Mouse (Mus musculus) myocyte (in vitro differentiated cells): Measurements from ENCODE around the gene Ubxn2a. TPM values are rescaled to one million over a fixed set of nuclear protein-coding genes. Genes with fewer than 3 reads are reported as not detected.

ENCODE experiments used
- H3K27me3 ChIP-seq: one replicate; pipeline ENCODE4 v1.6.1; 2011; ENCODE audit not compliant: control insufficient read depth, insufficient read depth, insufficient read length
- H3K36me3 ChIP-seq: one replicate; pipeline ENCODE4 v1.6.1; 2011; ENCODE audit not compliant: control insufficient read depth, insufficient read depth
- H3K4me2 ChIP-seq: one replicate; pipeline ENCODE4 v1.6.1; 2011; ENCODE audit warnings: low read depth, control low read depth
- H3K4me3 ChIP-seq: one replicate; pipeline ENCODE4 v1.5.1; 2011; ENCODE audit warnings: mild to moderate bottlenecking, control low read depth, moderate library complexity
- H3K79me2 ChIP-seq: one replicate; pipeline ENCODE4 v1.6.1; 2011; ENCODE audit not compliant: control insufficient read depth, insufficient read depth
- H3ac ChIP-seq: one replicate; pipeline ENCODE4 v1.6.1; 2011; ENCODE audit not compliant: control insufficient read depth, insufficient read length
- CEBPB ChIP-seq: IDR thresholded peaks from 2 replicates; pipeline ENCODE4 v1.6.1; 2011; ENCODE audit warnings: mild to moderate bottlenecking, moderate library complexity; ENCODE audit not compliant: poor library complexity, insufficient read depth, severe bottlenecking
- E2F4 ChIP-seq: IDR thresholded peaks from one replicate; pipeline ENCODE4 v1.6.1; 2011; ENCODE audit warnings: mild to moderate bottlenecking, control low read depth, moderate library complexity; ENCODE audit not compliant: insufficient read depth
- MAX ChIP-seq: IDR thresholded peaks from one replicate; pipeline ENCODE4 v1.6.1; 2011; ENCODE audit warnings: low read depth, mild to moderate bottlenecking, control low read depth
- MYOD1 ChIP-seq, 3 experiments: IDR thresholded peaks; one replicate each; pipeline ENCODE4 v1.6.1; 2011; ENCODE audit warnings: control low read depth in 2 of 3, low read depth in 2 of 3, mild to moderate bottlenecking in 2 of 3, moderate library complexity in 1 of 3; ENCODE audit not compliant: insufficient read length in 2 of 3, control insufficient read depth in 1 of 3
- MYOG ChIP-seq, 3 experiments: IDR thresholded peaks; one replicate each; pipeline ENCODE4 v1.6.1; 2011; ENCODE audit warnings: control low read depth in 2 of 3, low read depth in 2 of 3, mild to moderate bottlenecking in 2 of 3; ENCODE audit not compliant: insufficient read length in 2 of 3, control insufficient read depth in 1 of 3, insufficient read depth in 1 of 3
- POLR2A ChIP-seq: IDR thresholded peaks from one replicate; pipeline ENCODE4 v1.6.1; 2011; ENCODE audit warnings: low read depth, mild to moderate bottlenecking, control low read depth, moderate library complexity; ENCODE audit not compliant: insufficient read length
- POLR2AphosphoS2 ChIP-seq: IDR thresholded peaks from one replicate; pipeline ENCODE4 v1.6.1; 2011; ENCODE audit warnings: low read depth, control low read depth; ENCODE audit not compliant: insufficient read length
- REST ChIP-seq: IDR thresholded peaks from one replicate; pipeline ENCODE4 v1.6.1; 2011; ENCODE audit warnings: mild to moderate bottlenecking, control low read depth, moderate library complexity; ENCODE audit not compliant: insufficient read depth, insufficient read length
- SRF ChIP-seq: IDR thresholded peaks from one replicate; pipeline ENCODE4 v1.6.1; 2011; ENCODE audit warnings: low read depth; ENCODE audit not compliant: control insufficient read depth, insufficient read length
- TCF12 ChIP-seq: IDR thresholded peaks from one replicate; pipeline ENCODE4 v1.6.1; 2011; ENCODE audit warnings: mild to moderate bottlenecking, control low read depth; ENCODE audit not compliant: poor library complexity, insufficient read depth, severe bottlenecking
- TCF3 ChIP-seq: IDR thresholded peaks from one replicate; pipeline ENCODE4 v1.6.1; 2011; ENCODE audit warnings: low read depth, control low read depth; ENCODE audit not compliant: insufficient read length
- USF1 ChIP-seq: IDR thresholded peaks from one replicate; pipeline ENCODE4 v1.6.1; 2011; ENCODE audit warnings: low read depth, mild to moderate bottlenecking, control low read depth, moderate library complexity
- polyA plus RNA-seq: library from polyadenylated mRNA; unstranded; fragments of >200 nt; fragmentation: generic; extraction: Trizol; gene quantifications from one replicate; pipeline ENCODE4 v1.2.1, GENCODE M21; 2012; ENCODE audit warnings: missing spikeins

Gene Ubxn2a
- polyA plus RNA-seq, 1 experiment: 4.9 TPM

GRCm38 (mm10) chr12:4868924-4869323, 38.6 kb downstream of the Ubxn2a start:
- no peaks in the 10 kb centered on the region for H3K27me3 ChIP-seq
- H3K4me2 ChIP-seq: no peak overlapping the region
- no peak overlapping the region for H3K4me3 ChIP-seq
- no peaks in the 10 kb centered on the region for H3K79me2 ChIP-seq
- no peak for TF ChIP-seq POLR2AphosphoS2
- H3K36me3 ChIP-seq: no peaks in the 10 kb centered on the region
- H3ac ChIP-seq: no peak overlapping the region

GRCm38 (mm10) chr12:4864338-4864690, 43.2 kb downstream of the Ubxn2a start:
- Histone ChIP-seq H3K27me3 (no peaks in the 10 kb centered on the region), H3K4me2 (no peak overlapping the region), H3K36me3 (no peaks in the 10 kb centered on the region), H3K79me2 (no peaks in the 10 kb centered on the region), H3ac (no peak overlapping the region), H3K4me3 (no peak overlapping the region)
- no peak for TF ChIP-seq CEBPB
- TF ChIP-seq E2F4: no peak
- no peak for TF ChIP-seq MAX

GRCm38 (mm10) chr12:4863654-4864337, 43.7 kb downstream of the Ubxn2a start:
- no peak overlapping the region for H3K4me3 ChIP-seq
- H3K27me3 ChIP-seq: no peaks in the 10 kb centered on the region
- no peak for TF ChIP-seq SRF
- TF ChIP-seq USF1: no peak
- no peak for TF ChIP-seq MYOD1 (IDR thresholded peaks at IDR 0.05; ENCODE audit: control insufficient read depth in 1 of 3, insufficient read length in 2 of 3, low read depth in 2 of 3)
- TF ChIP-seq MYOG (IDR thresholded peaks at IDR 0.05; ENCODE audit: control insufficient read depth in 1 of 3, insufficient read depth in 1 of 3, insufficient read length in 2 of 3, low read depth in 2 of 3): no peak
- no peak for TF ChIP-seq TCF12
- no peak for TF ChIP-seq E2F4
- no peak for TF ChIP-seq POLR2A
- no peak for TF ChIP-seq POLR2AphosphoS2
- no peak overlapping the region for H3K4me2 ChIP-seq
- H3K79me2 ChIP-seq: no peaks in the 10 kb centered on the region
- H3ac ChIP-seq: no peak overlapping the region
- H3K36me3 ChIP-seq: no peaks in the 10 kb centered on the region

GRCm38 (mm10) chr12:4862672-4863071, 44.8 kb downstream of the Ubxn2a start:
- no peaks in the 10 kb centered on the region for H3K79me2 ChIP-seq
- no peak overlapping the region for H3ac ChIP-seq
- H3K36me3 ChIP-seq: no peaks in the 10 kb centered on the region
- H3K4me3 ChIP-seq: no peak overlapping the region
- no peaks in the 10 kb centered on the region for H3K27me3 ChIP-seq
- no peak for TF ChIP-seq SRF
- no peak for TF ChIP-seq TCF12
- no peak for TF ChIP-seq USF1
- no peak for TF ChIP-seq REST
- TF ChIP-seq E2F4: no peak
- no peak for TF ChIP-seq MYOD1 (IDR thresholded peaks at IDR 0.05; ENCODE audit: control insufficient read depth in 1 of 3, insufficient read length in 2 of 3, low read depth in 2 of 3)
- no peak for TF ChIP-seq MYOG (IDR thresholded peaks at IDR 0.05; ENCODE audit: control insufficient read depth in 1 of 3, insufficient read depth in 1 of 3, insufficient read length in 2 of 3, low read depth in 2 of 3)
- TF ChIP-seq POLR2A: no peak
- no peak for TF ChIP-seq POLR2AphosphoS2
- TF ChIP-seq CEBPB: no peak
- TF ChIP-seq MAX: no peak
- TF ChIP-seq TCF3: no peak
- no peak overlapping the region for H3K4me2 ChIP-seq

GRCm38 (mm10) chr12:4859241-4859914, 48.1 kb downstream of the Ubxn2a start:
- Histone ChIP-seq H3K36me3 (no peaks in the 10 kb centered on the region), H3K27me3 (no peaks in the 10 kb centered on the region), H3K4me2 (no peak overlapping the region), H3ac (no peak overlapping the region), H3K4me3 (no peak overlapping the region), H3K79me2 (no peaks in the 10 kb centered on the region)
- no peak for TF ChIP-seq TCF12
- TF ChIP-seq USF1: no peak
- TF ChIP-seq MAX: no peak
- TF ChIP-seq POLR2AphosphoS2: peak; percentile 22
- TF ChIP-seq REST: no peak
- TF ChIP-seq SRF: no peak
- TF ChIP-seq MYOD1 (IDR thresholded peaks at IDR 0.05; ENCODE audit: control insufficient read depth in 1 of 3, insufficient read length in 2 of 3, low read depth in 2 of 3): no peak
- no peak for TF ChIP-seq E2F4
